Mouse (Mus musculus) spleen, adult 18-20 months (tissue): ENCODE measurements at regions not wholly inside any gene's neighbourhood (a gene's known extent, or its start where the extent isn't known, plus 50 kb on each side); places are given as distances from the start of the nearest gene placed in this dataset.

ENCODE experiments used
- DNase-seq, 2 experiments: peaks; one replicate each; pipeline ENCODE4 v3.0.0; 2022; ENCODE audit warnings: mixed read lengths in 2 of 2

DNA sequence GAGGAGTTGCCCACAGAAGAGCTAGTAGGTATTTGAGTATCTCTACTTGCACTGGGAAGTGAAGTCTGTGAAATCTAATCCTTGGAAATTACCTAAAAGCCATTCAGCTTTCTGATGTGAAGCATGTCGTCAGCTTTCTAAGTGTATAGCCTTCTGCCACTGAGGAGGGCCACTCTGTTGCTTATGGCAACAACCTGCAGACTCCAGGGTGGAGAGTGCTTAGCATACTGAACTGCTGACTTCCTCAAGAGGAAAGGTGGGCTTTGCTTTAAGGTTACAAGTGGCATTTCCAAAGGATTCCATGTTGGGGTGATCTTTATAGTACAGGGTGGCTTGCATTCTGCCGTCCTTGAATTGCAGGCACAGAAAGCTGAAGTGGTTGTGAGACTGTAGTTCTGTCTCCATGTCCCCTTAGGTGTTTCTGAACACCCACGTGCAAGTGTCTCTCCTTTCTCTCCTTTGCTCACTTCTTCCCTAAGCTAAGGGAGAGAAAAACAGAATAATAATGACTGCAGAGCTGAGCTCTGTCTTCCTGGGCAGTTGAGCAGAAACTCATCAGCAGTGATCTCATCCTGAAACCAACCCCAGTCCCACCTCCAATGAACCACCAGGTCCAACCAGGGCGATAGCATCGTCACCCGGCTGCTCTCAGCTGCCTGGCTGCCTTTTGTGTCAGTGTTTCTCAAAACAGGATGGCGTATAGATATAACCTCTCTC, 292.3 kb upstream of the Nrp1 start:
- no peak for DNase-seq

DNA sequence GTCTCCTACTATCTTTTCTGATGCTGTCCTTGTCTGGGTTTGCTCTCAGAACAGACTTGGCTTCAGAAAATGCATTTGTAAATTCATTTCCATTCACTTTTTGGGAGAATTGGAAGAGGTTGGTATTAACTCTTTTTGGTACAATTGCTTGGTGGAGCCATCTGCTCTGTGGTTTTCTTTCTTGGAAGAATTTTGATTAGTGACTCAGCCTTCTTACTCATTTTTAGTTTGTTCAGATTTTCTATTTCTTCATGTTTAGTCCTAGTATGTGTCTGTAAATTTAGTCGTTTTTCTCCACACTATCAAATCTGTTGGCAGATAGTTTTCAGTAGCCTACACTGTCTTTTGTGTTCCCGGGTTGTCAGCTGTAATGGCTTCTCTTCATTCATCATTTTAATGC, 288.7 kb upstream of the Nrp1 start:
- no peak for DNase-seq

DNA sequence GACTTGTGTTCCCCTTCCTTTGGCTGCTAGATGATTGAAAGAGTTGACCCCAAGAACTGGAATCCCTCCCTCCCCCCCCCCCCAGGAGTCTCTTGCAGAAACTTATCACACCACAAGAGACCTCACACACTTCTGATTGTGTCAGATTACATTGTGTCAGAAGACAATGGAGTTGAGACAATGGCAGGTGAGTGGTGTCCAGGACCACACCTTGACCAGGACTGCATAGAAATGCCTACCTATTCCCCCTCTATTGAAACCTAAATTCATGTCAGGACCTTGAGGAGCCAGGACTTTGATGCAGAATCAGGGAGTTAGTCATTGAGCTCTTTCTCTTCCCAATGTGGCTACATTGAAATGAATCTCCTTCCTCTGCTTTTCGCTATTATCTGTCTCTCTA, 282.8 kb upstream of the Nrp1 start:
- DNase-seq: no peak

DNA sequence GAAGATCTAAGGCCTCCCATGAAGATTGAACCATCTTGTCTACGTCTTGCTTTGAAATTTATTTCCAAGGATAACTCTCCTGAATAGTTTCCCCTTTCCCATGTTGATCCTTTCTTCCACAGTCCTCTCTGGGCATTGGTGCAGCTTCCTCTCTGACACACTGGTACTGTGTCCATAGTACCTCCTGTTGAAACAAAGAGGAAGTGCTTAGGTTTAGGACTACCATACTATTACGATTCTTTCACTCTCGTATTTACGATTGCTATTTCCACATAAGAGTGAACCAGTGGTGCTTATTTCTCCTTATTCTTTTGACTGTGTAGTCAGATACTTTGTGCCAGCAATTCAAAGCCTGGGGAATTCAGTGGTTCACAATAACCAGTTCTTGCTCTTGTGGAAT, 282.2 kb upstream of the Nrp1 start:
- no peak for DNase-seq

DNA sequence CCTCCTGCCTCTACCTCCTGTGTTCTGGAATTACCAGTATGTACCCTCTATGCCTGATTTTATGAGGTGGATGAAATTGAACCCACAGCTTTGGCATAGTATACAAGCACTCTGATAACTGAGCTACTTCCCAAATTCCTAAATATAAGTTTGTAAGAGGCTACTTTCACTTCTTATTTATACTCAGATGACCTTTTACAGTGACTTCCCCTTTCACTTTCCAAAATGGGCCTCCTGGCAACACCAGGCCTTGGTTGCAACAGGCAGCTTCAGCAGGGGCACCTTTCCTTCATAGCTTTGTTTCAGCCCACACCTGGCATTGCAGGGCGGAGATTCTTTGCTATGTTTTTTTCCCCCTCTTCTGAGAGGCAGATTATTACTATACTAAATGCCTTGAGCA, 279.7 kb upstream of the Nrp1 start:
- peak; percentile 28 to 35 for DNase-seq

DNA sequence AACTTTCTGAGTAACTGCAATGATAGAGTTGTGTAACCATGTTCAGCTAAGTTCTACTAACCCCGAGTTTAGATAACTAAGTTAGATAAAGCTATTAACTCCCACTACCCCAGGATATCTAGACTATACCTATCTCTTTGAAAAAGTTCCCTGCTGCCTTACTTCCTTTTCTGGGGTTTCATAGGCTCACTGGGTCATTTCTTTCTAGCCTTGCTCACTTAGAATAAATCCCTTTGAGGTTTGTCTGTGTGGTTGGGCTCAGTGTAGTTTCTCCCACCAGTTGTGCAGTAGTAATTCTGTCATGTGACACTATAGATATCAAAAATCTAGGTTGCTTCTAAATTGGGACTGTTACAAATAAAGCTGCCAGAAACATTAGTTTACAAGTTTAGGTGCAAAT, 272.6 kb upstream of the Nrp1 start:
- DNase-seq: no peak

DNA sequence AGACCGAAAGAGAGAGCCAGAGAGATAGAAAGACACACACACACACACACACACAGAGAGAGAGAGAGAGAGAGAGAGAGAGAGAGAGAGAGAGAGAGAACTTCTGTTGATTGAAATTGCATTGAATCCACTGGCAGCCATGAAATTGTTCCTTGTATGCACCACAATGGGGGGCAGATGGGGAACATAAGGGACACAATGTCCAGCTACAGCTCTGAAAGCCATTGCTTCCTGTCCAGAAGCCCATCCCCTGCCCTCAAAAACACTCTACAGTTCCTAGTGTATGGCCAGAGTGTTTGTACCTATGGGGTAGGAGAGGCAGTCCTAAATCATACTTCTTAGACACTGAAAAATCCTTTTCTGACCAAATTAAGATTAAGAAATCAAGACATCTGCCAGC, 270.9 kb upstream of the Nrp1 start:
- DNase-seq: no peak

DNA sequence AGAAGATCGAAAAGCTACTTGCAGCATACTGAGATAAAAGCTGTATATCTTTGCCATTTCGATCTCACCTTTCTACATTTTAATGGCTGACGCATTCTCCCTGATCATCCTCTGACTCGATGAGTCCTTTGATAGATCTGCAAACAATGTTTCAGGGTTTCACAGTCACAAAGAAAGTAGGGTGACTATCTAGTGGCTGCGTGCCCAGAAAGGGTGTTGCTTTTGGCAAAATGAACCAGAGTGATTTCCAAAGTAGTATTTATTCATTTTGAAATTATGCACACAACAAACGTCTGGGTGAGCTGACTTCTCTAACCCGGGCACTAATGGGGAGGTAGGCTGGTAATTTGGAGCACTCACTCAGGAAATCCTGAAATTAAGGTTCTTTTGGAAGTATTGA, 265.6 kb upstream of the Nrp1 start:
- no peak for DNase-seq

DNA sequence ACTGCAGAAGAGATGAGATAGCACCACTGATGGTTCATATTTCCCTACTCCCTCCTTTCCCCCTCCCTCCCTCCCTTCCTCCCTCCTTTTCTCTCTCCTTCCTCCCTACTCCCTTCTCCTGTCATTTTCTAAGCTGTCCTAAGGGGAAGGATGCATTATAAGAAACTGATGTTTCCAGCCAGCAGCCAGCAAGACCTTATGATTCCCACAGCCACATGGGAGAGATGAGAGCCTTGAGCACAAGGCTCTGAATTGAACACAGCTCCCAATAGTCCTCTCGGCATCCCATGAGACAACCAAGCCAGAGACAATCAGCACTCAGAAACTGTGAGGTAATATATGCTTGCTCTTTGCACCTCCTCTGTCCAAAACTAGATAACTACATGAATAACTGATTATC, 263.0 kb upstream of the Nrp1 start:
- no peak for DNase-seq

DNA sequence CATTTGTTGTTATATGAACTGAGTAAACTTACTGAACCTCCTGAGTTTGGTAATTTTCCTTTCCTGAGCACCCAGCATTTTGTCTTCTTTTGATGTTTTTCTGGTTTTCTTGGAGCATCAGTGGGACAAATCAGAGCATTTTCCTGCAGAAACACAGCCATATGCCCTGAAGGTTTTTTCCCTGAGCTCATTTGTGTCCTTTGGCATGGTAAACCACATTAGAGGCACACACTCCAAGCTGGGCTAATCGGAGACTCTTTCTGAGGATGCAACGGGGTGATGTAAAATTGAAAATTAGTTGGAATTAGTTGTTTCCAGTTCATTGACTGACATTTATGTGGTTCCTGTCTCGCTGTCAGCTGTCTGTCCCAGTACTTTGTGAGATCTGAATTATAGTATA, 260.8 kb upstream of the Nrp1 start:
- DNase-seq: no peak

DNA sequence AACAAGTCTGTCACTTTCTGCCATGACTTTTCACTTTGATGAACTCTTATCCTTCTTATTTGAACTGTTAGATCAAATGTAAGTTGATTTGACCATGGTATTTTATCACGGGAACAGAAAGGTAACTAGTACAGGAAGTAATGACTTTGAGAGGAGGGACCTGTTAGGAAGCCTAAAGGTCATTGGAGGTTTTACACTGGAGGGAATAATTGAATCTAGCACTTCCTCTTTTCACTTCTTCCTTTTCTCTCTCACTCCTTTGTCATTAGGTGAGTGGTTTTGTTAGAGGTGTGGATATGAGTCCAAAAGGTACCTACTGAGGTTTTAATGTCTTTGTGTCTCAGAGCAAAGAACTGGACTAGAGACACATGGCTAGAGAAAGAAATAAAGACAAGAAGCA, 255.0 kb upstream of the Nrp1 start:
- no peak for DNase-seq

DNA sequence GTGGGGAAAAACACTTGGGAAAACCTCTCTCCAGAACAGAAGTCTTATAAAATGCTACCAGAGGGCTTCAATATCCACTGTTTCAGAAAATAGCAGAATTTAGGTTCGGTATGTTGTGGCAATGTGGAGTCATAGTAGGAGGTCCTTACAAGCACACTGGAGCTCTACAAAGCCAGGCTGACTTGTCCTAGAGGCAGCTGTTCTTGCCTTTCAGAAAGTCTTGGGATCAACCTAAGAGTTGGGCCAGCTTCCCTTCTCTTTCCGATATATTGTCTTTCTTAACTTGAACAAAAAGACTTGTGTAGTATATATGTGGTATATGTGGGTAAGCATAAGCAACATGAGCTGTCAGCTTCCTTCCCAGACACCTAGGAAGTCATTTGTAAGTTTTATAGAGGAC, 251.8 kb upstream of the Nrp1 start:
- DNase-seq: no peak

DNA sequence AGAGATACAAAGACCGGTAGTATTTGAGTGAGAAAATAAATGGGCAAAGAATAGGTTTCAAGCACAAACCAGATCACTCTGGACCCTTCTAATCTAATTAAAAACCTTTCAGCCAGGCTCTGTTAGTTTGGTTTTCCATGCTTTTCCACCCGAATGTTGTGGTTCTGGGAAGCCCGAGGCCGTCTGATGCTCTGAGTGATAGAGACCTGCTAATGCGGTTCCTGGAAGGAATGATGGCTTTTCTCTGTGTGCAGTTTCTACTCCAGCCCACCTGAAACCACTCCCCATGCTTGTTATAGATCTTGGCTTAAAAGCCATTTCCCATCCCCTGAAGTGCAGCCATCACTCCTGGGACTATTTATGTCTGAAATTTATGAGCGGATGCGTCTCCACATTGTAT, 251.4 kb upstream of the Nrp1 start:
- no peak for DNase-seq

DNA sequence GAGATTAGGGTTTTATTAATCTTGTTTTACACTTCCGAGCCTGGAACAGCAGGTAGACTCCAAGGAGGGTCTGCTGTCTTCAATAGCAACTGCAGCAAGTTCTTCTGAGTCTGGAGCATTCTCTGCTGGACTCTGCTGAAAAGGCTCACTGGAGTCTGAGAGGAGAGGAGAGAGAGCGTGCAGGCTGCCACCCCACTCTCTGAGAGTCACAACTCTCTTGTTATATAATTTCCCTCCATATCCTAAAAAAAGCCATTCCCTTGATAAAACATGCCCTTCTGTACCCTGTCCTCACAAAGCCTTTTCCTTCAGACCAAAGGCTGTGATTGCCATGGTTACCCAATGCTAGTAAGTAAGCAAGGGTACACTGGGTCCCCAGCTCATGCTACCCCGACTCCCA, 249.4 kb upstream of the Nrp1 start:
- no peak for DNase-seq

DNA sequence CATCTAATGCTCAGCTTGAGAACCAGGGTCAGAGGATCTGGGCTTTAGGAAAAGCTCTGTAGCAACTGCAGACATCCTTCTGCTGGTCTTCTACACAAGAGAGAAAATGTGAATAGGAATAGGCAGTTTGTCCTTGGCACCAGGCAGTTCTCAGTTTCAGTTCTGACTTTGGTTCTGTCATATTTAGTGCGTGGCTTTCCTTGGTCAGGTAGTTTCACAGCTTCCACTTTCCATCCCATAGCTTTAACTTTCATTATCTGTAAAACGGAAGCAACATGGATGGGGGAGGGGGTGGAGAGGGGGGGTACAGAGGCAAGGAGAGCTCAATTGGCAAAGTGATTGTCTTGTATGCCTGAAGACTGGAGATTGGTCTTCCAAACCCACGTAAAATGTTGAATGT, 247.3 kb upstream of the Nrp1 start:
- DNase-seq: no peak

DNA sequence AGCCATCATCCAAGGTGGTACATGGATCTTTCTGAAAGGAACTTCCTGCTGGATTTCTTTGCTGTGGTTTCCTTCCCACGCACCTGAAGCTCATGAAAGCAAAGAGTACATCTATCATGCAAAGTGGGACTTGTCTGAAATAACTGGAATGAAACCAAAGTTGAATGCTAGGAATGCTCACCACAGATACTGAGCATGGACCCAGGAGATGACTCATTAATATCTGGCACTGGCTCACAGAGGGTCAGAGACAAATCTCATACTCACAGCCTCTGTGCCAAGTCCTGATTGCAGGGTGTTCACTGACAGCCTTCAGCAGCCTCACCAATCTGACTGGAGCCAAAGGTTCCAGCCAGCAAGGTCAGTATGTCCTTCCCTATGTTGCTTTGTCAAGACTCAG, 245.3 kb upstream of the Nrp1 start:
- no peak for DNase-seq

DNA sequence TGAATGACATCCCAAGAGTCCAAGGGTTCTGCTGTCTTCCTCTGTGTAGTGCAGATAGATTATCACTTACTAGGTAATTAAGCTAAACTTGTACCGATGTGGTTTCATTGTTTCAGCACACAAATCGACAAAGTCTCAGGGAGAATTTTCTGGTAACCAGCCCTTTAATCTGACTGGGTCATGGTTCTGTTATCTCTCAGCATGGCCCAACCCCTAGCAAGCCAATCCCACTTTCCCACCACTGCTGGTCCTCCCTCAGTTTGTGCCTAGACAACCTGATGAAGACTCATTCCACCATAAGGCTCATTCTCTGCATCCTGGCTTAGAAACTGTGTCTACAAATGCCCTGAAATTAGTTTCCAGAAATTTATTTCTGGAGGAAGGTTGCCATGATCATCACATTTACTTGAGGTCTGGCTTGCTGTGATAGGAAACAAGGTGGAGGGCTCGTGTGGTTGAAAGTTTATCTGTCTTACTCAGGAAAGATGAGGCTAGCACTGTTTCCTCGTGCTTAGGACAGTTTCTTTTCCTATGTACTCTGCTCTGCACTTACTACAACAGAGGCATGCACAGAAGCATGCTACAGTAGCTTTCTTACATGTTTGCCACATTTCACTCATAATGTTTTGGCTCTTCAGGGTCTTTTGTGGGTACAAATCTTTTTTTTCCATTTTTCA, 217.0 kb upstream of the Nrp1 start:
- no peak for DNase-seq

DNA sequence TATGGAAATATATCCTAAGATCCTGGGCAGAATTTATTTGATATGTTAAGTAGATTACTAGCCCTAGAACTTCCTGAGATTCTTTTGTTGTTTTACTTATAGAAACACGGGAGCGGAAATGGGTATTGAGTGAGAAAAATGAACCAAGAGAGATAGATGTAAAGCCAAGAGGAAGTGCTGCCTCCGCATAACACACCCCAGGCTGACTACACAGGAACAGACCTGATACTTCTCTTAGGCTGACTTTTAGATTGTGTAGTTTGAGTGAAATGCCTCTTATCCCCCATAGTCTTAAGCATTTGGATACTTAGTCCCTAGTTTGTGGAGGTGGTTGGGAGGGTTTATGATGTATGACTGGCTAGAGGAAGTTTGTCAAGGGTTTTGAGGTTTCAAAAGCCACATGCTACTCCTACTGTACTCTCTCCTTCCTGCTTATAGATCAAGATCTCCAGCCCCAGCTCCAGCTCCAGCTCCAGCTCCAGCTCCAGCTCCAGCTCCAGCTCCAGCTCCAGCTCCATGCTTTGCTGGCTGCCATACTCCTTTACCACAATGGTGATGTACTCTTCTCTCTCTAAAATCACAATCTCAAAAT, 210.0 kb upstream of the Nrp1 start:
- no peak for DNase-seq

DNA sequence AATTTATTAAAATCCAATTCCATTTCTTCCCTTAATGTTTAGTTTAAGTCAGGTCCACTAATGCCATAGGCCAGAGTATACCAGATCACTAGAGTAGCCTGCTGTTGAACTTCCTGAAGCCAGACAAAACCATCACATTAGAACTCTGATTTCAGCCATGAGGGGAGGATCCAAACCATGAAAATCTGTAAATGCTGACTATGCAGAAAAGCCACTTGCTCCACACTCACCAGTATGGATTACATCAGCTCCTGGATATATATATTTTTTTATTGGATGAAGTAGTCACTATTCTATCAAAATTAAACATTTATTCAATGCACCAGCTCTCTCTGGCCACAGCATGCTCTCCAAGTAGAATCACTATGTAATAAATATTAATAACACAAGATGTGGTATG, 202.8 kb upstream of the Nrp1 start:
- DNase-seq: no peak

DNA sequence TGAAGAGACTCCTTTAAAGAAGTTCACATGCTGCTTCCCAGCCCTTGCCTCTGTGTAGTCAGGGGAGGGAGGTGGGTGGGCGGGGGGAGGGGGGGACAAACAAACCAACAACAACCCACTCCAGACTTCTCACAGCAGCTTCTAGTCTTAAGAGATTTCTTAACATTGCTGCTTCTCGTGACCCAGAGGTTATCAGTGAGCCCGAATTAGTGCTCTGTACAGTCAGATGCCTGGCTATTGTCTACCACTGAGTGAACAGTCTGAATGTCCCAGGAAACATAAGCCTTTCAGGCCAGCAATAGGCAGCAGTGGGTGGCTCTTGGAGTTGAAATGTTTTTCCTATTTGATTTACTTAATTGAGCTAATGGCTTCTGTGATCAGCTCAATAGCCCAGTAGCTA, 202.2 kb upstream of the Nrp1 start:
- DNase-seq: no peak

DNA sequence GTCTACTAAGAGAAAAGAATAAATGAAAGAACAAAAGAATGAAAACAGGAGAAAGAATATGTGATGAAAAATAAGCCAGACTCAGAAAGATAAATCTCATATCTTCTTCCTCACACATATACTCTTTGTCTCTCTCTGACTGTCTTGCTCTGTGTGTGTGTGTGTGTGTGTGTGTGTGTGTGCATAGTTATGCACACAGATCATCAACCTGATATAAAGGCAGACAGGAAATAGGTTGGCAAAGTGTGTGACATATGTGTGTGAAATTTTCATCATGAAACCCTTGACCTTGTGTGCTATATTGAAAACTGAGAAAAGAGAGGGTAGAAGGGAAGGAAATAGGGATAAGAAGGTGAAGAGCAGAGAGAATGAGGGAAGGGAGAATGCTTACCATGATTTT, 195.5 kb upstream of the Nrp1 start:
- DNase-seq: no peak

DNA sequence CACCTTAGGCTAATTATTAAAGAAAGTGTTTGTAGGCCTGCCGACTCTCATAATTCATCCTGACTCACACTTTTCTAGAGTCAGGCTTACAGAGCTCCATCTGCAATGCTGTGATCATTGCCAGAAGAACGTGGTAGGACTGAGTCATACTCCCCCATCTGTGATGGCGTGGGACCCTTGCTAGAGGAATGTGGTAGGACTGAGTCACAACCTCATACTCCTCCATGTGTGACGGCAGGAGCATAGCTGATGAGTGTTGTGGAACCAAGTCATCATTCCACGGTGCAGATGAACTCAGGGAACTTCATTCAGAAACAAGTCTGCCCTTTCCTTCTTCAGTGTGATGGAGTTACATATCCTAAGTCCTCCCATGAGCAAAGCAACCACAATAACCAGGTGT, 193.4 kb upstream of the Nrp1 start:
- DNase-seq: no peak

DNA sequence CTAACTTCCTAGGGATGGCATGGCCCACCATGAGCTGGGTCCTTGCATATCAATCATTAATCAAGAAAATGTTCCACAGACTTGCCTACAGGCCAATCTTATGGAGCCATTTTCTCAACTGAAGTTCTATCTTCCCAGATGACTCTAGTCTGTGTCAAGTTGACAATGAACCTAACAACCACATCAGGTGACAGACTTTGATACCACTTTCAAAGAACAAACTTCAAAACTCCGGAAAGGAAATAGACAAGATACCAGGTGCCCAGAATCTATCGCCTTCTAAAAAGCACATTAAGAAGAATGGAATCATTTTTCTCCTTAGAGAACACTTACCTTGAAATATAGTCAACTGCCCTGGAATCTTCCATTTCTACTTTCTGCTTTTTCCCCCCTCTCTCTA, 192.8 kb upstream of the Nrp1 start:
- DNase-seq: no peak

DNA sequence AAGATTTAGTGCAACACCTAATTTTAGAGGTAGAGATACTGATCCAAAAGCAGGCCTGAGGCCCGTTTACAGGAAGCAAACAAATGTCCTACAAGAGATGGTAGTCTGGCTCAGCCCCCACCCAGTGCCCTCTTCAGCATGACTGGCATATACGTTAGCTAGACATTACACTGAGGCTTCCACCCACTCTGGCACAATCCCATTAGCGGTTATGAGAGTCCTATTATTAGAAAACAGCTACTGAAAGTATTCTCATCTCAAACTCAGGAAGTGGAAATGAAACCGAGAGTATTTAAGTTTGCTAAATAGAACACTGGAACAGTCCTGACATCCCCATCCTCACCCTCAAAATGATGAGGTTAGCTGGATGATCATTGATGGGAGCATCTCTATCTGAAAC, 192.3 kb upstream of the Nrp1 start:
- DNase-seq: no peak

DNA sequence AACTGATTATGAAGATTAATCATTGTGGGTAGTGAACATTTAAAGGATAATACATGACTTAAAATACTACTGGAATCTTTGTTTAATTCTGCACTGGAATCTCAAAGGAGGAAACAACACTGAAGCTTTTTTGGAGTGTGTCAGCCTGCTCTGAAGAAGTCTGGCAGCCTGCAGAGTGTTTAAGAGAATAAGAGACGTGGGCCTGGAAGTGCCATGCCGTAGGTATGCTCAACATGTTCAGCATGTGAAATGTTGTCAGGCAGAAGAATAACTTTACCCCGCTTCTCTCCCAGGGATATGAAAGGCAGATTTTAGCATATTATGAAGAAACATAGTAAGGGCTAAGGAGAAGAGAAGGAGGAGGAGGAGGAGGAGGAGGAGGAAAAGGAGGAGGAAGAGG, 189.6 kb upstream of the Nrp1 start:
- no peak for DNase-seq
